Mouse (Mus musculus) hindbrain, embryonic 15.5 days (tissue): Measurements from ENCODE around the gene P2rx5. TPM values are rescaled to one million over a fixed set of nuclear protein-coding genes. Genes with fewer than 3 reads are reported as not detected.

Experiments
- ATAC-seq: fragments of 200-750 bp; cut with Nextera tagmentation; 2 replicates; pipeline ENCODE4 v1.8.0; 2017; ENCODE audit warnings: low read depth, moderate number of reproducible peaks, moderate TSS enrichment; ENCODE audit not compliant: low FRiP score
- H3K27ac ChIP-seq: fragments of 300-500 bp; sonication (generic); replicated peaks from 2 replicates; pipeline ENCODE4 v1.5.1; 2015; ENCODE audit warnings: mild to moderate bottlenecking, inconsistent platforms
- H3K27me3 ChIP-seq: fragments of 300-500 bp; sonication (generic); 2 replicates; pipeline ENCODE4 v1.6.1; 2015; ENCODE audit warnings: control low read depth, inconsistent platforms
- H3K36me3 ChIP-seq: fragments of 300-500 bp; sonication (generic); 2 replicates; pipeline ENCODE4 v1.6.1; 2015; ENCODE audit warnings: control low read depth, inconsistent platforms
- H3K4me1 ChIP-seq: fragments of 300-500 bp; sonication (generic); replicated peaks from 2 replicates; pipeline ENCODE4 v1.6.1; 2015; ENCODE audit warnings: control low read depth, inconsistent platforms
- H3K4me2 ChIP-seq: fragments of 300-500 bp; sonication (generic); 2 replicates; pipeline ENCODE4 v1.6.1; 2015; ENCODE audit warnings: moderate library complexity, mild to moderate bottlenecking, inconsistent platforms
- H3K4me3 ChIP-seq: fragments of 300-500 bp; sonication (generic); 2 replicates; pipeline ENCODE4 v1.5.1; 2015; ENCODE audit warnings: mild to moderate bottlenecking, inconsistent platforms
- H3K9ac ChIP-seq: fragments of 300-500 bp; sonication (generic); 2 replicates; pipeline ENCODE4 v1.6.1; 2015; ENCODE audit warnings: inconsistent platforms
- H3K9me3 ChIP-seq: fragments of 300-500 bp; sonication (generic); 2 replicates; pipeline ENCODE4 v1.6.1; 2016; ENCODE audit warnings: control low read depth, inconsistent platforms
- WGBS: fragments of 180-500 bp; shearing (Covaris S2); methylation state at CpG from one replicate; pipeline ENCODE4 v1.1.7; 2015; 5-methylcytosine and 5-hydroxymethylcytosine counted together
- polyA plus RNA-seq: library from polyadenylated mRNA; unstranded; fragments of >200 nt; fragmentation: Nextera tagmentation; extraction: Ambion mirVana; gene quantifications from 2 replicates; pipeline ENCODE4 v1.2.1, GENCODE M21; 2015

The P2rx5 gene
- polyA plus RNA-seq, 1 experiment from 2014 or later = 0.43 TPM

- WGBS = under 1% methylated on average over 78 of the region's 81 CpGs
- Histone ChIP-seq H3K4me3 (peak within 1 kb of the TSS; percentile 65), H3K9me3 (no peaks in the 10 kb centered on the region), H3K27me3 (no peaks in the 10 kb centered on the region), H3K27ac (peak within 1 kb of the TSS; percentile 85), H3K36me3 (0 out of 2 replicates have a peak, but pooled peaks cover 11% of the 10 kb centered on the region), H3K4me1 (peaks cover 41% of the 10 kb centered on the region), H3K9ac (peak within 1 kb of the TSS; percentile 76), H3K4me2 (peak within 1 kb of the TSS; percentile 78)
- peak; percentile 98 for ATAC-seq
Observed at GRCm38 (mm10) chr11:73176608-73177508, 16.6 kb downstream of the P2rx5 start, which contains the start of the genes Emc6 and Tax1bp3. Gene Emc6 (minus strand): TSS chr11:73177037. Gene Tax1bp3 (plus strand): TSS chr11:73177083.

GRCm38 (mm10) chr11:73177509-73177875 lies 17.3 kb downstream of the P2rx5 start:
- peak overlapping the region; percentile 65 for H3K4me3 ChIP-seq
- H3K27me3 ChIP-seq = no peaks in the 10 kb centered on the region
- peak overlapping the region; percentile 78 for H3K4me2 ChIP-seq
- ATAC-seq = no peak; the same call in 1 of the 2 replicates
- H3K27ac ChIP-seq = peak overlapping the region; percentile 85
- no peaks in the 10 kb centered on the region for H3K9me3 ChIP-seq
- peaks cover 16% of the 10 kb centered on the region for H3K36me3 ChIP-seq
- peak overlapping the region; percentile 76 for H3K9ac ChIP-seq
- peaks cover 38% of the 10 kb centered on the region for H3K4me1 ChIP-seq
- 0% methylated on average over 28 of the region's 28 CpGs for WGBS

- Histone ChIP-seq H3K27ac (peak overlapping the region; percentile 85), H3K4me3 (peak overlapping the region; percentile 65), H3K27me3 (no peaks in the 10 kb centered on the region), H3K4me1 (peaks cover 37% of the 10 kb centered on the region), H3K36me3 (peaks cover 18% of the 10 kb centered on the region), H3K9me3 (no peaks in the 10 kb centered on the region), H3K9ac (peak overlapping the region; percentile 76), H3K4me2 (peak overlapping the region; percentile 78)
- no peak for ATAC-seq
- 3% methylated on average over 2 of the region's 2 CpGs for WGBS
Observed at GRCm38 (mm10) chr11:73177895-73178294, 17.7 kb downstream of the P2rx5 start.

- WGBS = 92% methylated on average over 10 of the region's 10 CpGs
- Histone ChIP-seq H3K4me1 (no peaks in the 10 kb centered on the region), H3K9me3 (no peaks in the 10 kb centered on the region), H3K9ac (no peak overlapping the region), H3K36me3 (peaks cover 41% of the 10 kb centered on the region), H3K4me3 (no peak overlapping the region), H3K27ac (no peak overlapping the region), H3K4me2 (no peak overlapping the region), H3K27me3 (no peaks in the 10 kb centered on the region)
- no peak for ATAC-seq
Observed at GRCm38 (mm10) chr11:73185872-73186615, 25.8 kb downstream of the P2rx5 start.

GRCm38 (mm10) chr11:73187231-73187630 lies 27.0 kb downstream of the P2rx5 start:
- Histone ChIP-seq H3K4me2 (no peak overlapping the region), H3K4me3 (no peak overlapping the region), H3K36me3 (peaks cover 47% of the 10 kb centered on the region), H3K4me1 (no peaks in the 10 kb centered on the region), H3K27ac (no peak overlapping the region), H3K27me3 (no peaks in the 10 kb centered on the region), H3K9me3 (no peaks in the 10 kb centered on the region), H3K9ac (no peak overlapping the region)
- WGBS = 90% methylated on average over 6 of the region's 6 CpGs
- no peak for ATAC-seq

GRCm38 (mm10) chr11:73193047-73193446 lies 32.8 kb downstream of the P2rx5 start:
- Histone ChIP-seq H3K4me2 (no peak overlapping the region), H3K36me3 (peaks cover 29% of the 10 kb centered on the region), H3K27me3 (no peaks in the 10 kb centered on the region), H3K27ac (no peak overlapping the region), H3K4me3 (no peak overlapping the region), H3K9ac (no peak overlapping the region), H3K9me3 (no peaks in the 10 kb centered on the region), H3K4me1 (peaks cover 12% of the 10 kb centered on the region)
- ATAC-seq = no peak
- WGBS = 88% methylated on average over 6 of the region's 6 CpGs

GRCm38 (mm10) chr11:73194444-73194843 lies 34.2 kb downstream of the P2rx5 start:
- Histone ChIP-seq H3K4me1 (peaks cover 17% of the 10 kb centered on the region), H3K9me3 (no peaks in the 10 kb centered on the region), H3K4me2 (no peak overlapping the region), H3K4me3 (no peak overlapping the region), H3K36me3 (peaks cover 23% of the 10 kb centered on the region), H3K27ac (no peak overlapping the region), H3K9ac (no peak overlapping the region), H3K27me3 (no peaks in the 10 kb centered on the region)
- 88% methylated on average over 2 of the region's 2 CpGs for WGBS
- no peak for ATAC-seq

GRCm38 (mm10) chr11:73198190-73198589 lies 38.0 kb downstream of the P2rx5 start:
- Histone ChIP-seq H3K27me3 (no peaks in the 10 kb centered on the region), H3K4me2 (peak overlapping the region; percentile 91), H3K36me3 (peaks cover 4% of the 10 kb centered on the region; the same call in 1 of the 2 replicates), H3K4me1 (peaks cover 24% of the 10 kb centered on the region), H3K4me3 (peak overlapping the region; percentile 76), H3K9me3 (no peaks in the 10 kb centered on the region), H3K9ac (peak overlapping the region; percentile 81), H3K27ac (no peak overlapping the region)
- 7% methylated on average over 1 of the region's 1 CpGs for WGBS
- ATAC-seq = no peak

GRCm38 (mm10) chr11:73198603-73199229 lies 38.5 kb downstream of the P2rx5 start, which contains the start of gene Ctns:
Gene Ctns (minus strand): TSS chr11:73199042.
- Histone ChIP-seq H3K4me2 (peak within 1 kb of the TSS; percentile 91), H3K27ac (peak within 1 kb of the TSS; percentile 80), H3K4me1 (peaks cover 24% of the 10 kb centered on the region), H3K4me3 (peak within 1 kb of the TSS; percentile 76), H3K36me3 (peaks cover 4% of the 10 kb centered on the region; the same call in 1 of the 2 replicates), H3K9me3 (no peaks in the 10 kb centered on the region), H3K27me3 (no peaks in the 10 kb centered on the region), H3K9ac (peak within 1 kb of the TSS; percentile 85)
- peak; percentile 97 for ATAC-seq
- WGBS = under 1% methylated on average over 22 of the region's 22 CpGs

- Histone ChIP-seq H3K36me3 (peaks cover 4% of the 10 kb centered on the region; the same call in 1 of the 2 replicates), H3K27ac (peak within 1 kb of the TSS; percentile 80), H3K9ac (peak within 1 kb of the TSS; percentile 85), H3K4me2 (peak within 1 kb of the TSS; percentile 91), H3K4me1 (peaks cover 24% of the 10 kb centered on the region), H3K4me3 (peak within 1 kb of the TSS; percentile 76), H3K9me3 (no peaks in the 10 kb centered on the region), H3K27me3 (no peaks in the 10 kb centered on the region)
- WGBS = under 1% methylated on average over 31 of the region's 32 CpGs
- ATAC-seq = peak; percentile 98
Observed at GRCm38 (mm10) chr11:73199230-73199712, 39.0 kb downstream of the P2rx5 start, which contains the start of gene Shpk. Gene Shpk (plus strand): TSS chr11:73199460.

- H3K27me3 ChIP-seq = no peaks in the 10 kb centered on the region
- H3K9me3 ChIP-seq = no peaks in the 10 kb centered on the region
- H3K9ac ChIP-seq = peak overlapping the region; percentile 85
- H3K27ac ChIP-seq = no peak overlapping the region
- peaks cover 4% of the 10 kb centered on the region; the same call in 1 of the 2 replicates for H3K36me3 ChIP-seq
- peaks cover 24% of the 10 kb centered on the region for H3K4me1 ChIP-seq
- peak overlapping the region; percentile 76 for H3K4me3 ChIP-seq
- H3K4me2 ChIP-seq = peak overlapping the region; percentile 91
- ATAC-seq = no peak; the same call in 1 of the 2 replicates
- 4% methylated on average over 12 of the region's 12 CpGs for WGBS
Observed at GRCm38 (mm10) chr11:73199879-73200278, 39.7 kb downstream of the P2rx5 start.
